Mouse (Mus musculus): ENCODE data around the gene Sdhd. TPM values are rescaled to one million over a fixed set of nuclear protein-coding genes. Genes with fewer than 3 reads are reported as not detected.

Sdhd gene
- polyA plus RNA-seq, 1 experiment from 2014 or later: 363 TPM

GRCm38 (mm10) chr9:50604338-50604737 is 726 bp upstream of the Sdhd start:
- H3K9me3 ChIP-seq (replicated peaks): no peaks in the 10 kb centered on the region

GRCm38 (mm10) chr9:50603998-50604324 is 349 bp upstream of the Sdhd start:
- under 1% methylated on average over 24 of the region's 24 CpGs for WGBS
- Histone ChIP-seq H3K27me3 (no peaks in the 10 kb centered on the region), H3K9ac (peak overlapping the region; percentile 85), H3K27ac (peak overlapping the region; percentile 95), H3K36me3 (peaks cover 57% of the 10 kb centered on the region), H3K4me2 (peak overlapping the region; percentile 79), H3K4me1 (peaks cover 26% of the 10 kb centered on the region), H3K4me3 (replicated peaks) (peak overlapping the region; percentile 76), H3K9me3 (replicated peaks) (no peaks in the 10 kb centered on the region)
- ATAC-seq (replicated peaks; ENCODE audit: low FRiP score): peak; percentile 88

More at GRCm38 (mm10) chr9:50604338-50604737, 726 bp upstream of the Sdhd start:
- Histone ChIP-seq H3K4me2 (peak overlapping the region; percentile 79), H3K9ac (peak overlapping the region; percentile 85), H3K36me3 (peaks cover 56% of the 10 kb centered on the region), H3K4me1 (peaks cover 26% of the 10 kb centered on the region), H3K27me3 (no peaks in the 10 kb centered on the region), H3K27ac (peak overlapping the region; percentile 95), H3K4me3 (replicated peaks) (peak overlapping the region; percentile 76)
- no peak for ATAC-seq (replicated peaks; ENCODE audit: low FRiP score)
- WGBS: 1% methylated on average over 6 of the region's 6 CpGs

- Histone ChIP-seq H3K4me3 (replicated peaks) (peak overlapping the region; percentile 76), H3K9me3 (replicated peaks) (no peaks in the 10 kb centered on the region), H3K4me1 (peaks cover 26% of the 10 kb centered on the region), H3K4me2 (peak overlapping the region; percentile 79), H3K36me3 (peaks cover 57% of the 10 kb centered on the region), H3K9ac (peak overlapping the region; percentile 85; the same call in 1 of the 2 replicates), H3K27me3 (no peaks in the 10 kb centered on the region), H3K27ac (no peak overlapping the region)
- no peak for ATAC-seq (replicated peaks; ENCODE audit: low FRiP score)
- WGBS: 80% methylated on average over 7 of the region's 7 CpGs
Observed at GRCm38 (mm10) chr9:50602055-50602845, 1.4 kb downstream of the Sdhd start.

DNA sequence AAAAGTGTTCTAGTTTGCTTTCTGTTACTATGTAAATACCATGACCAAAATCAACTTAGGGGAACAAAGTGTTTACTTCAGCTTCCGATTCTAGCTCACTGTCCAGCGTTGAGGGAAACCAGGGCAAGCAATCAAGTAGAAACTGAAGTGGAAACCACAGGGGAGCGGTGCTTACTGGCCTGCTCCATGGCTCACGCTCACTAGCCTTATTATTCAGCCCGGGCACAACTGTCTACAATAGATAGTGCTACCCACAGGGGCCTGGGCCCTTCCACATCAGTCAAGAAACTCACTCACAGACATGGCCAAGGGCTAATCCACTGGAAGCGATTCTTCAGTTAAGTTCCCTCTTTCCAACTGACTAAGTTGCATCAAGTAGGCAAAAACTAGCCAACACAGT is 2.1 kb downstream of the Sdhd start:
- Histone ChIP-seq H3K4me2 (peak overlapping the region; percentile 79; the same call in 1 of the 2 replicates), H3K27me3 (no peaks in the 10 kb centered on the region), H3K9me3 (replicated peaks) (no peaks in the 10 kb centered on the region), H3K4me1 (peaks cover 26% of the 10 kb centered on the region), H3K36me3 (peaks cover 58% of the 10 kb centered on the region), H3K4me3 (replicated peaks) (no peak overlapping the region), H3K27ac (no peak overlapping the region), H3K9ac (no peak overlapping the region)
- ATAC-seq (replicated peaks; ENCODE audit: low FRiP score): no peak
- 92% methylated on average over 6 of the region's 6 CpGs for WGBS

DNA sequence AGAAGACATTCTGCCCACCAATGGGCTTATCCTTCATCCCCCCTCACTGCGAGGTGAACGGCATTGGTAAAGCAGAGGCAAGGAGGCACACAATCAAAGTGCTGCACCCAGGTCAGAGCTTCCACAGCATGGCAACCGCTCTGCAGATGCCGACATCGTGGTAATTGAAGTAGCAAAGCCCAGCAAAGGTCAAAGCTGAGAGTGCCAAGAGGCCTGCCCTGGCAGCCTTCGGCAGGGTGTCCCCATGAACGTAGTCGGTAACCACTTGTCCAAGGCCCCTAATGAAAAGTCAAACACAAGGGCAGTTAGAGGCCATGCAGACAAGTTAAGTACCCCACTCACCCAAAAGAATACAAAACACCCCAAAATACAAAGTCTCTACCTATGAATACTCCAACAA is 6.6 kb downstream of the Sdhd start:
- Histone ChIP-seq H3K4me1 (peaks cover 9% of the 10 kb centered on the region), H3K9ac (no peak overlapping the region), H3K4me2 (no peak overlapping the region), H3K27me3 (no peaks in the 10 kb centered on the region), H3K9me3 (replicated peaks) (no peaks in the 10 kb centered on the region), H3K27ac (no peak overlapping the region), H3K4me3 (replicated peaks) (no peak overlapping the region), H3K36me3 (peaks cover 59% of the 10 kb centered on the region)
- no peak for ATAC-seq (replicated peaks; ENCODE audit: low FRiP score)
- WGBS: 90% methylated on average over 8 of the region's 8 CpGs

- Histone ChIP-seq H3K27ac (0 out of 2 replicates have a peak overlapping the region, but pooled peaks have one; percentile 45), H3K4me3 (replicated peaks) (no peak overlapping the region), H3K27me3 (no peaks in the 10 kb centered on the region), H3K9me3 (replicated peaks) (no peaks in the 10 kb centered on the region), H3K36me3 (peaks cover 49% of the 10 kb centered on the region), H3K9ac (no peak overlapping the region), H3K4me1 (no peaks in the 10 kb centered on the region), H3K4me2 (no peak overlapping the region)
- 79% methylated on average over 12 of the region's 12 CpGs for WGBS
- ATAC-seq (replicated peaks; ENCODE audit: low FRiP score): no peak
Observed at GRCm38 (mm10) chr9:50594794-50595417, 8.7 kb downstream of the Sdhd start.

DNA sequence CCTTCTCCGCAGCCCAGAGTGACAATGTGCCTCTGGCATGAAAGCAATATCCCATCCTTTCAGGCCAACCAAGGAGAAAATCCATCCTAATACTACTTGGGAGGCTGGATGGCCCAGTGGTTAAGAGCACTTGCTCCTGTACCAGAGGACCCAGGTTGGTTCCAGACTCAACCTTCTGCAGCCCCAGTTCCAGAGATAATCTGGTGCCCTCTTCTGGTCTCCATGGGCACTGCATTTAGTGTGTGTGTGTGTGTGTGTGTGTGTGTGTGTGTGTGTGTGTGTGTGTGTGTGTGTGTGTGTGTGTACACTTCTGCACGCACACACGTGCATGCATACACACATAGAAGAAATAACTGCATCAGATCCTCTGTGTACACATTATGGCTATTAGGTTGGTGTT is 10.1 kb downstream of the Sdhd start:
- Histone ChIP-seq H3K4me3 (replicated peaks) (no peak overlapping the region), H3K27ac (no peak overlapping the region), H3K27me3 (no peaks in the 10 kb centered on the region), H3K9me3 (replicated peaks) (no peaks in the 10 kb centered on the region), H3K36me3 (peaks cover 37% of the 10 kb centered on the region), H3K4me2 (no peak overlapping the region), H3K9ac (no peak overlapping the region), H3K4me1 (no peaks in the 10 kb centered on the region)
- ATAC-seq (replicated peaks; ENCODE audit: low FRiP score): no peak
- WGBS: 90% methylated on average over 3 of the region's 3 CpGs

DNA sequence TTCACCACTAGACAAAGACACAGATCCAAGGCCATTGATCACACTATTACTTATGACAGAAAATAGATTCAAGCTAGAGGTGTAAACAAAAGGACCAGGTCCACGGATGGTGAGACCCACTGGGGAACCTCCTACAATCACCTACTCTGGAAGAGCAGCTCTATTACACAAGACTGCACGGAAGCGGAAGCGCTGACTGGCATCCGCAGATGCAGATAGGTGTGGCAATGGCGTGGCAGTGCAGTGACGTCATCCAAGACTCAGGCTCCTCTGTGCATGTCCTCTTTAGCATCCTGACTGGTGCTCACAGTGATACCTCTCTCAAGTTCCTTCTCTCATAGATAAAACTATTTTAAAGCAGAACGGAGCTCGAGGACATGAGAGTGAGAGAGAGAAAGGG is 10.7 kb downstream of the Sdhd start:
- no peak for ATAC-seq (replicated peaks; ENCODE audit: low FRiP score)
- Histone ChIP-seq H3K9ac (no peak overlapping the region), H3K4me2 (no peak overlapping the region), H3K4me1 (no peaks in the 10 kb centered on the region), H3K27ac (no peak overlapping the region), H3K4me3 (replicated peaks) (no peak overlapping the region), H3K9me3 (replicated peaks) (no peaks in the 10 kb centered on the region), H3K36me3 (peaks cover 31% of the 10 kb centered on the region), H3K27me3 (no peaks in the 10 kb centered on the region)
- WGBS: 86% methylated on average over 9 of the region's 9 CpGs

DNA sequence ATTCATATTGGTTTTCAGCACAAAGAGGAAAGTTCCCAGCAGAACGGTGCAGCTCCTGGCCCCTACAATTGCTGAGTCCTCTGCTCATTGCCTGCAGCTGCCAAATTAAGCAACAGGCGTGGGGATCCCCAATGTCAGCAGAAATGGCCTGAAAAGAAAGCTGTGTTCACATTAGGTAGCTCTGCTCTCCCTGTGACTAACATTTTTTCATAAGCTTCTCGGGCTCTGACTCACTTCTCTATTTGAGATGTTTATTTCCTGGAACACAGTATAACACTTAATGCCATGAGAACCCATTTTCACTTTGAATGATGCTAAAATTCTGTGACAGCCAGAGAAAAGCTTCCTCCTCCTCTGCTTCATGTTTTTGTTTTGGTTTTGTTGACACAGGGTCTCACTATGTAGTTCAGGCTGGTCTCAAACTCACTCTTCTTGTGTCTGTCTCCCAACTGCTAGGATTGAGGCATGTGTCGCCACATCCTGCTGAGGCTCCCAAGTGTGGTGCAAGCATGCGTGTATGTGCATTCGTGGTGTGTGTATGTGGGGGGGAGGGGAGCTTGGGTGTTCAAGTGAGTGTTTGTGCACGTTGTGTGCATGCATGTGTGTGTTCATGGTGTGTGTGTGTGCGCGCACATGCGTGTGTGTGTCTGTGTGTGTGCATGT is 12.6 kb downstream of the Sdhd start:
- Histone ChIP-seq H3K27me3 (no peaks in the 10 kb centered on the region), H3K27ac (no peak overlapping the region), H3K9ac (no peak overlapping the region), H3K9me3 (replicated peaks) (no peaks in the 10 kb centered on the region), H3K36me3 (peaks cover 11% of the 10 kb centered on the region), H3K4me2 (no peak overlapping the region), H3K4me1 (no peaks in the 10 kb centered on the region), H3K4me3 (replicated peaks) (no peak overlapping the region)
- WGBS: 74% methylated on average over 10 of the region's 10 CpGs
- ATAC-seq (replicated peaks; ENCODE audit: low FRiP score): no peak

DNA sequence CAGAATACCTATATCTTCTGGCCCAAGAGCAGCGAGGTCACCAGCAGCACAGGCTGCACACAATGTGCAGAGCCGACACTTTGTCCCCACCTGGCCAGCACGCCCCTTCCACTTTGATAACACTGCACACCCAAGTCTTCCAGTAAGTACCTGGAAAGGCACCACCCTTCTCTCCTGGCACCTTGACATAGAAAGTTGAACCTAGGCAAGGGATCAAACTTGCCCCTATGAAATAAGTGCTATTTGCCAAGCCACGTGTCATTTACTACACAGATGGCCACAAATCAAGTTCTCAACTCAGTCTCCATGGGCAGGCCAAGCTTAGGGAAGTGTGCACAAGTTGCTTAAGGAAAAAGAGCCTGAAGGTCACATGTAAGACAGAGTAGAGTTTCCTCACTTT is 16.7 kb downstream of the Sdhd start:
- H3K4me2 ChIP-seq: no peak overlapping the region
- H3K27me3 ChIP-seq: no peaks in the 10 kb centered on the region
- H3K4me3 ChIP-seq (replicated peaks): no peak overlapping the region
- H3K9ac ChIP-seq: no peak overlapping the region
- no peaks in the 10 kb centered on the region for H3K36me3 ChIP-seq
- H3K4me1 ChIP-seq: no peaks in the 10 kb centered on the region
- H3K9me3 ChIP-seq (replicated peaks): no peaks in the 10 kb centered on the region
- H3K27ac ChIP-seq: no peak overlapping the region
- WGBS: 73% methylated on average over 4 of the region's 4 CpGs
- no peak for ATAC-seq (replicated peaks; ENCODE audit: low FRiP score)

- Histone ChIP-seq H3K4me3 (replicated peaks) (no peak overlapping the region), H3K27ac (no peak overlapping the region), H3K36me3 (no peaks in the 10 kb centered on the region), H3K4me2 (no peak overlapping the region), H3K27me3 (no peaks in the 10 kb centered on the region), H3K9ac (no peak overlapping the region), H3K9me3 (replicated peaks) (no peaks in the 10 kb centered on the region), H3K4me1 (no peaks in the 10 kb centered on the region)
- no peak for ATAC-seq (replicated peaks; ENCODE audit: low FRiP score)
- WGBS: 71% methylated on average over 6 of the region's 6 CpGs
Observed at GRCm38 (mm10) chr9:50585145-50585818, 18.3 kb downstream of the Sdhd start.

DNA sequence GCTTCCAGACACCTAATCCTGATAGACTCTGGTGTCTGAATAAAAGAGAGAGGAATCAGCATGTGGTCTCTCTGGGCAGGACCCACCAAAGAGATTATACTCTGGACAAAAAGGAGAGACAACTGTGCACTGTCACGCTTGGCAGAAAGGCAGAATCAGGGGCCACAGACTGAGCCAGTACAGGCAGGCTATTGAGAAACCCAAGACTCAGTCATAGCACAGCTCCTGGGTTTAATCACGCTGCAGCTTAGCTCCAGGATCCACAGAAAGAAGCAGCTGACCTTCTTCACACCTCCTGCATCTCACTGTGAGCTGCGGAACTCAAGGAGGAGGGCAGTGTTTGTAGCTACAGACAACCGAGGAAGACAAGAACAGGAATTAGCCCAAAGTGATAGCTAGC is 23.2 kb downstream of the Sdhd start:
- Histone ChIP-seq H3K4me2 (no peak overlapping the region), H3K9me3 (replicated peaks) (no peaks in the 10 kb centered on the region), H3K9ac (no peak overlapping the region), H3K4me1 (no peaks in the 10 kb centered on the region), H3K36me3 (no peaks in the 10 kb centered on the region), H3K27ac (no peak overlapping the region), H3K4me3 (replicated peaks) (no peak overlapping the region), H3K27me3 (no peaks in the 10 kb centered on the region)
- 37% methylated on average over 4 of the region's 4 CpGs for WGBS
- no peak for ATAC-seq (replicated peaks; ENCODE audit: low FRiP score)

Data from kidney, embryonic 15.5 days (tissue).